Mouse (Mus musculus) T-helper 17 cell (primary cell): Measurements from ENCODE around the gene Clpb.

Experiments
- in situ Hi-C, 2 experiments: fragments of 300-600 bp; cut with MboI, MseI; formaldehyde crosslinking; loops; 1 replicate in 1 of 2; 2 replicates in 1 of 2; pipeline ENCODE4 v1.15.1; 2025; ENCODE audit warnings: high pct_unique_total_duplicates in 2 of 2

The Clpb gene

DNA sequence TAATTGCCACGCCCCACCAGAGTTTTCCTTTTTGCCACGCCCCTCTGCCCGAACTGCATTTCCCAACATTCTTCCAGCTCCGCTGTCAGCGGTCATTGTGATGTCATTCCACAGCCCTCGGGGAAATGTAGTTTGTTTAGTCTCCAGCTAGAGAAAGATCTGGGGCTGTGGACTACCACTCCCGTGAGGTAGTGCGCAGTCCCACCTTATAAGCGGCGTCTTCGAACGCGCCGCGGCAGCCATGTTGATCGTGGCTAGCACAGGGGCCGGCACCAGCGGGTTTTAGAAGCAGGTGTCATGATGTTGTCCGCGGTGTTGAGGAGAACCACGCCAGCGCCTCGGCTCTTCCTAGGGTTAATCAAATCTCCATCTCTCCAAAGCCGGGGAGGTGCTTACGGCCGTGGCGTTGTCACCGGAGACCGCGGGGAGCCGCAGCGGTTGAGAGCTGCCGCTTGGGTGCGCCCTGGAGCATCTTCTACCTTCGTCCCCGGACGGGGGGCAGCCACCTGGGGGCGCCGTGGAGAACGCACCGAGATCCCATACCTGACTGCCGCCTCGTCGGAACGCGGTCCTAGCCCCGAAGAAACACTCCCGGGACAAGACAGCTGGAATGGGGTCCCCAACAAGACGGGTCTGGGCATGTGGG lies at the start of gene Clpb:
Clpb (plus strand) TSS at position 120 of the 646 bp plus-strand sequence.
- in situ Hi-C loops = loop anchor here (5.0 to 25.0 kb wide), 3 partner anchors 174 to 419 kb away; partner anchors contain the start of genes Inppl1 (in 1 of the 2), Rnf121 (in 1 of the 2), Trpc2 (in 1 of the 2) and Xndc1 (in 1 of the 2)

DNA sequence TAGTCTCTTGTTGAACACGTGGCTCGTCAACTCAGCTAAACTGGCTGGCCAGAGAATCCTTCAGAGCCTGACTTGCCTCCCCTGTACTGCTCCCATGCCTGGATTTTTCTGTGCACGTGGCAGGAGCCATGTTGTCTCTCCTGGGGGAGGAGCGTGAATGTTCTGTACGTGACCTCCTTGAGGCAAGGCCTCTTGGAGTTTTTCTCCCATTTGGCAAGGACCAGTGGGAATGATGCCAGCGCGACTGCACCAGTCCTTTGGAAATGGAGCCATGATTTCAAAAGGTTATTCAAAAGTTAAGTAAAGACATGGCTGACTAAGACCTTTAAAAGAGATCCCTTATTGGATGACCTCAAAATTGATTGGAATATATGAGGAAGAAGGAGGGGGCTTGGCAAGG lies 48.0 kb upstream of the Clpb start:
- in situ Hi-C loops = no loop called here

DNA sequence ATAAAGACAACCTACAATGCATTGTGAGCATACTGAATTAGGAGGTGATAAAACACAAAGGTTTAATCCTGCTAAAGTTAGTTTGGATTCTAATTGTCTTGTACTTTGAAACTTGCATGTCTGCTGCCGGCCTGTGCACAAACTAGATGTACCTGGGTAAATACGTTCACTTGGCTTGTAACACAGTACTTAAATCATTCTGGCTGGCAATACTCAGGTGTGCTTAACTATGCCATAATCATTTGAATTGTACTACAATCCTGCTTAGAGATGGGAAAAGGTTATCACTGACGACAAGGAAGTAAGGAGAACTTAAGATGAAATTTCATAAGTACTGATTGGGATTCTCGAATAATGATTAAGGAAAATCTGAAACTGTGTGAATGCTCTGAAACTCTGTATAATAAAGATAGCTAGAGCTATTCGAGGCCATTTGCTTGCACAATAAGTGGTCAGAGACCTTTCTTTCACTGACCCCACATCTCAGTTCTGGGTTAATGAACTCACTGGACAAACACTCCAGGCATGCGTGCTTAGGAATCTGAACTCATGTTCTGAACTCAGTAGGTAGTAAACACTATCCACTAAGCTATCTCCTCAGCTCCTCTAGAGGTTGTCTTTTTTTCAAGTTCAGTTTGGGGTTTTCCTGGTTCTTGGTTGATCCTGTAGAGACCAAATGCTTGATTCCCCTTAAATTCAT lies 47.1 kb upstream of the Clpb start:
- in situ Hi-C loops = no loop called here

DNA sequence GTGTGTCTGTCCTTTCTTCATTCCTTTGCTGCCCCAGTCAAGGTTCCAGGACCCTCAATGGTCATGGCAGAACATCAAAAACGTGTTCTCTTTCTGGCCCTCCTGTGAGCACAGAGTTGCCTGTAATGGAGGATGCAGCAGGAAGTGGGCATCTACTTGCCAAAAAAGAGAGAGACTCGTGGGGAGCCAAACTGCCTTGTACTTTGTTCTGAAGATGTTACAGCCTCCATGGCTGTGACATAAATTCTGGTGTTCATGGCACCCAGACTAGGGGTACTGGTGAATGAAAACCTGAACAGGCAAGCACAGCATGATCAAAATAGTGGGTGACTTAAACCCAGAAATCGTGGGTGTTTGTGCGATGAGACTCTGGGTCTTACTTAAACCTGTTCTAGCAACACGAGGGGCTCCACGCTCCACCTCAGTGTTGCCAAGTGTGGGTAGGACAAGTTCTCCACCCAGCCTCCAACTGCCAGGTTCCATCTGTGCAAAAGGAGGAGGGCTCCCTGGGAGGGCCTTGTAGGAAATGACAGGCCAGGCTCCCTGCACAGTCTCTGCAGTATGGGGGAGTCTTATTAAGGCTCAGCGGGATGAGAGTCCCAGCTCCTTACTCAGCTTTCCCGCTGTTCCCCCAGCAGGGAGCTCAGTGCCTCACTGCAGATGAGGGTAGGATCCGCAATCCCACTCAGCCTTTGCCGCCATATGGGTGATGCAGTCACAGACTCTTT lies 45.8 kb upstream of the Clpb start:
- in situ Hi-C loops = no loop called here

DNA sequence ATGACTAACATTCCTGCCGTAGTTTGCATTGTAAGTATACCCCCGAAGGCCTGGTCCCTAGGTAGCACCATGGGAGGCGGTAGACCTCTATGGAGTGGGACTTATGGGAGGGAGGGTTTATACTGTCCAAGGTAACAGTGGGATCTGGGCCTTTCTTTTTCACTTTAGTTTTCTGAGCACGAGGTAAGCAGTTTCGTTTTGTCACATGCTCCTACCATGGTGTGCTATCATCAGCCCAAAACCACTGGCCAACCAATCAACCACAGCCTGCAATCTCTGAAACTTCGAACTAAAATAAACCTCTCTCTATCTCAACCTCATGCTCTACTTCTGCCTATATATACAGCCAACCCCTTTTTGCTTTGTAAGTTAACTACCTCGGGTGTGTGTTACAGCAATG lies 45.2 kb upstream of the Clpb start:
- in situ Hi-C loops = no loop called here

DNA sequence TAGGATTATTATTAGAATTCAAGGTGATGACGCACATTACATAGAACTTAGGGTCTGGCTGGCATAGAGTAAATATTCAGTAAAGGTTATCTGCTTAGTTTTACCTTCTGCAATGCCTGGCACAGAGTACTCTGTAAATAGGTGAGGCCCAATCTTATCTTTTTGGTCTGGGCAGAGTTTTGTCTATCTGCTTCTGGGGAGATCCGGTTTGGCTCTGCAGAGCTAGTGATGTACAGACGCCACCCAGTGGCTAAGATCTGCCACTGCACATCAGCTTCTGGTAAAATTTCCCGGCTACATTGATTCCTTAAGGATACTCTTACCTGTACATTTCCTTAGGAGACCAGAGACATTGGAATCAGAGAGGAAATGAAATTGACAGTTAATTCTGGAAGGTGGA lies 43.1 kb upstream of the Clpb start:
- in situ Hi-C loops = loop anchor here in 1 of 2 experiments (5.0 kb wide), 3 partner anchors 78 to 623 kb away; no protein-coding TSS in a partner anchor

DNA sequence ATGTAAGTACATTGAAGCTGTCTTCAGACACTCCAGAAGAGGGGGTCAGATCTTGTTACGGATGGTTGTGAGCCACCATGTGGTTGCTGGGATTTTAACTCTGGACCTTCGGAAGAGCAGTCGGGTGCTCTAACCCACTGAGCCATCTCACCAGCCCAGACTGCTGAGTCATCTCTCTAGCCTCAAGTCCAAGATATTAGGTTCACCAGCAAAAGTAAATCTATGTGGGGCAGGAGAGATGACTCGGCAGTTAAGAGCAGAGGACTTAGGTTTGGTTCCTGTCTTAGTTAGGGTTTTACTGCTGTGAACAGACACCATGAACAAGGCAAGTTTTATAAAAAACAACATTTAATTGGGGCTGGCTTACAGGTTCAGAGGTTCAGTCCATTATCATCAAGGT lies 41.6 kb upstream of the Clpb start:
- in situ Hi-C loops = loop anchor here in 1 of 2 experiments (5.0 kb wide), 3 partner anchors 80 to 625 kb away; no protein-coding TSS in a partner anchor

DNA sequence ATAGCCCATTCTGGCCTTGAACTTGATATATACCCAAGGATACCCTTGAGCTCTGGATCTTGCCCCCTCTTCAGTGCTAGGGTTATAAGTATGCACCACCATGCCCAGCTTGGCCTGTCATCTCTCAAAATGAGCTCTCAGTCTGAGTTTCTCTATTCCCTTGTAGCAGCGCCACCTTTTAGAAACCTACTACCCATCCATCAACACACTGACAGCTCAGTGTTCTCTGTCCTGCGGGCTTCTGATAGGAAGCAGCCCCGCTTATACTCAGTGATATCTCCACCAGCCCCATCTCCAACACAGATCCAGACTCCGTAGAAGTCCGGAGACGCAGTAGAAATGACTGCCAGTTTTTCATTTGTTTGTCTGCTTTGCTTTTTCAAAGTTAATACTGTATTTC lies 39.1 kb upstream of the Clpb start:
- in situ Hi-C loops = loop anchor here in 1 of 2 experiments (5.0 kb wide), 3 partner anchors 82 to 627 kb away; no protein-coding TSS in a partner anchor

DNA sequence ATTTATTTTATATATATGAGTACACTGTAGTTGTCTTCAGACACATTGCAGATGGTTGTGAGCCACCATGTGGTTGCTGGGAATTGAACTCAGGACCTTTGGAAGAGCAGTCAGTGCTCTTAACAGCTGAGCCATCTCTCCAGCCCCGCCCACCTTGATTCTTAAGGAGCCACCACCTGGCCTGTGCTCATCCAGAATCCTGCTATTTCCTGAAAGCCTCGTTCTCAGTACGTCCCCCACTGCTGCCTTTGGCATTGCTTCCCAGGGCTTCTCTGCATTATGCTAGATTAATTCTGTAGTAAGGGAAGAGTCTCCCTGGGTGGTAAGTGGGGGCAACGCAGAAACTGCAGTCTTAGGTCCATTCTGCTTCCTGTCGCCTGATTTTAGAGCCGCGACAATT lies 36.3 kb upstream of the Clpb start:
- in situ Hi-C loops = loop anchor here in 1 of 2 experiments (5.0 kb wide), 1 partner anchor 185 kb away; no protein-coding TSS in a partner anchor

DNA sequence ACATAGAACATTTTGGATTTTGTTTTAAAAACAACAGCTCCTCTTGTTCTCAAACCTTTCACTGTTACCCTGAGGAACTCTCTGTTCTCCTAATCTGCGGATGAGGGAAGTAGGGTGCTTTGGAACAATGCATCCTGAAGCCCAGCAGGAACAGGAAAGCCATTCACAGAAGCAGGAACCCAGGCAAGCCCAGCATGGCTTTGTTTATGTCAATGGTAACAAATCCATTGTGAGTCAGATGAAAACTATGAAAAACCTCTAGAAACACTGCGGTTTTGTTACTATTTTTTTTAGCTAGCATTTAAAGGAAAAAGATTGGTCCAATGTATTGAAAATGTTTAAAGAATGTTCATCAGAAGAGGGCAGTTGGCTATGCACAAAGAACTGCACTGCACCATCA lies 35.0 kb upstream of the Clpb start:
- in situ Hi-C loops = loop anchor here in 1 of 2 experiments (5.0 kb wide), 1 partner anchor 186 kb away; no protein-coding TSS in a partner anchor

DNA sequence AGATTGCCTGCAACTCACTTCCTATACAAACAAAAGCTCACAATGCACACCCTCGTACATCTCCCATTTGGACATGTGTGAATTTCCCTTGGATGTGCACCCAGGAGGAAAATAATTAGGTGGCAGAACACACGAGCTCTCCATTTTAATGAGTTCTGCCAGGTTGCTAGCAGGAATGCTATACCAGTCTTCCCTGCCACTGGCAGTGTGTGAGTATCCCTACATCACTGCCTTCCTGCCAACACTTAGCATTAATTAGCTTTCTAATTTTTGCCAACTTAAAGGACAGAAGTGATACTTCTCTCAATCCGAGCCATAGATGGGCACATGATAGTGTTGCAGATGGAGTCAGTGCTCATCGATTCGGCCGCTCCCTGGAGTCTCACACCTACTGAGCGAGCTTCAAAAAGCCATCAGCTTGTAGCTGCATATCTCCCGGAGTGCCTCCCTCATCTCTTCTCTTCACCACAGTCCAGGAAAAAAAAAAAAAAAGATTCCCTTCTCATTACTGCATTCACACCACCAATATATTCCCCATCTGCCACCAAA lies 29.7 kb upstream of the Clpb start:
- in situ Hi-C loops = no loop called here

DNA sequence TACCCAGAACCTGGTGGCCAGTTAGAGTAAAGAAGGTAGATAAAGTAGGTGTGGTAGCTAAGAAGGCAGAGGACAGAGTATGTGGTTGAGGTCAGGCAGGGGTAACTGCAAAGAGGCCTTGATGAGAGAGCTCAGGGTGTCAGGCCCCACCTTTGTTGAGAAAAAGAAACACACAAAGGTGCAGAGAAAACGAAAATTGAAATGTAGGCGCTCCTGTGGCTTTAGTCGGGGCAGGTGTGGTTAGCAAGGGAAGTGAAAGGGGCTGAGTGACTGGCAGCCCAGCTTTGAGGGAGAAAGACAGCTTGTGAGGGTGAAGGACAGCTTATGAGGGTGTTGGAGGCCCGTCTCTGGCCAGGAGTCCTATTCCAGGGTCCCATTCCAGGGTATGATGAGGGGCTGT lies 28.9 kb upstream of the Clpb start:
- in situ Hi-C loops = no loop called here

DNA sequence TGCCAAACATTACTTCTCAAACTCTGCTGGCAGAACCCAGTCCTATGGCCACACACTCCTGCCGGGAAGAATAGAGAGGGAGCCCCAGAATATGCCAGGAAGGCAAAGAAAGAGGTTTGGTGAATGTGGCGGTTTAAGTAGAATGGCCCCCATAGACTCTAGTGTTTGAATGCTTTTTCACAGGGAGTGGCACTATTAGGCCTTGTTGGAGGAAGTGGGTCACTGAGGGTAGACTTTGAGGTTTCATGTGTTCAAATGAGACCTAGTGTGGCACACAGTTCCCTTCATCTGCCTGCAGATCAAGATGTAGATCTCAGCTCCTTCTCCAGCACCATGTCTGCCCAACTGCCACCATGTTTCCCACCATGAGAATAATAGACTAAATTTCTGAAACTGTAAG lies 27.4 kb upstream of the Clpb start:
- in situ Hi-C loops = no loop called here

DNA sequence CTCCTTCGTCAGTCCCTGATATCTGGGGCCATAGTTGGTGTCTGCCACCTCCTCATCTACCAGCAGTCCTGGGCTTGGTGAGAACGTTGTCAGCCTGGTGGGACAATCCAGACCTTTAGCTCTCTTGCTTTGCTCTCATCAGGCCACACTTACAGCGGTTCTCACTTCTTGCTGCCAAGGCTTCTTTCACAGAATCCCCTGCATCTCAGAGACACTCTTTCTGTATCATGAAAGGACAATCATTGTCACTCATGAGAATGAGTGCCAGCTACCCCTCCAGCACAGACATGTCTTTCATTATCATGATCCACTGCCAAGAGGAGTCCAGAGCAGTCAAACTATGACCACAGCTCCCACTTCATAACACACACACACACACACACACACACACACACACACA lies 19.6 kb upstream of the Clpb start:
- in situ Hi-C loops = no loop called here

DNA sequence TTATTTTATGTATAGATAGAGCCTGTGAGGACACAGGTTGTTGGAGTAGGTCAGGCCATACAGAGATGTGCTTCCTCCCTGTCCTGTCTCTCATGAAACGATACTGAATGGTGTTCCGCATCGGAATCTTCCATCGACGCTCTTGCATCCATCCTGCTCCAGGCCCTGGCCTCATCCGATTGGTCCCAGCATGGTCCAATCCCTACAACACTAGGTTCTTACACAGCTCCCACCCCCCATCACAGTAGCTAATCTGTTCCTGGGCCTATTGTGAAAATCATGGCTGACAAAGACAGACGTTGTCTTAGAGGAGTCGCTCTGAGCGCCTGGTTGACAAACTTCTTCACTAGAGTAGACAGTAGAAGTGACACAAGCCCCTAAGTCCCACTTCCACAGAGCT lies 13.7 kb upstream of the Clpb start:
- in situ Hi-C loops = loop anchor here in 1 of 2 experiments (25.0 kb wide), 1 partner anchor 188 kb away; the partner anchor contains the start of gene Inppl1

DNA sequence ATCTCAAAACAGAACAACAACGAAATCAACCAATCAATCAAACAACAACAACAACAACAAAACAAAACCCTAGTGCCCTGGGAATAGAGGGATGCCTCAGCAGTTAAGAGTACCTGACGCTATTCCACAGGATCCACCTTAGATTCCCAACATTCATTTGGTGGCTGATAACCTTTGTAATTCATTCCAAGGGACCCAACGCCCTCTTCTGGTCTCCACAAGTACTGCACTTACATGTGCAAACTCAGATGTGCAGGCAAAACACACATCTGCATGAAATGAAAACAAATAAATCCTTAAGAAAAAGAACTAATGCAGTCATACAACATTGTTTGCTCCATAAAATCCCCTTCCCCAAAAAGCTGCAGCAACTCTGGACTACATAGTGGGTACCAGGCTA lies 12.9 kb upstream of the Clpb start:
- in situ Hi-C loops = loop anchor here in 1 of 2 experiments (25.0 kb wide), 1 partner anchor 187 kb away; the partner anchor contains the start of gene Inppl1

DNA sequence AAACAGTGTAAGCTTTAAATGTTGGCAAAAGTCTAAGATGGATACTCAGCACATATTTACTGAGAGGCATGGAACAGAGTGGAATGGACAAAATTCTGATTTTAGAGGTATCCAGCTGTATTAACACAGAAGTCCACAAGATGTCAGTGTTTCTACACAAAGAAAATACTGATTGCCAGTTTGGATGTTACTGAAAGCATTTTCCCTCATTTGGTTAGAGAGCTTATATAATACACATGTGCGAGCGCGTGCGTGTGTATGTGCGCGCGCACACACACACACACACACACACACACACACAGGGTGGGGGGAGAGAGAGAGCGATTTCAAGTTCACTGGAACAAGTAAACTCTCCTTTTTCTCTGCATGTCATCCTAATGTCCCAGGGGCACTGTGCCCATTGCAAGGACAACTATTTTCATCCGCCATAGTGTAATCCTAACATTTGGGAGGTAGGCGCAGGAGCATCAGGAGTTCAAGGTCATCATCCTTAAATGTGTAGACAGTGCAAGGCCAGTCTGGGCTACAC lies 9.7 kb upstream of the Clpb start:
- in situ Hi-C loops = loop anchor here in 1 of 2 experiments (25.0 kb wide), 1 partner anchor 184 kb away; the partner anchor contains the start of gene Inppl1

DNA sequence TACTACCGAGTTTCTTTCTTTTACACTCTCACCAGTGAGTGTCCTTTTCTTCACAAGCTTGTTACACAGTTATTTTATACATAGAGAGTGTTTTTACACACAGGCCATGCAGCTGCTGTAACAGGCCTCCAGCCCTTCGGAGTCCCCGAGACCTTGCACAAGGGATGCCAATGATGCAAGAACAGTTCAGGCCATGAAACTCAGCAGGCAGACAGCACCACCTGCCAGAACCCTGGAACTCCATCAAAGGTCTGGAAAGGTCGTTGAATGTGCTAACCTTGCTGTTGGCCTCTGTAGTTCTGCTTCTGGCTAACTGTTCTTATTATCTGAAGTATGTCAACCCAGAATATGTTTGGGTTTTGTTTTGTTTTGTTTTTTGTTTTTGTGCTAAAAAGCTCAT lies 8.5 kb upstream of the Clpb start:
- in situ Hi-C loops = loop anchor here in 1 of 2 experiments (25.0 kb wide), 1 partner anchor 182 kb away; the partner anchor contains the start of gene Inppl1

DNA sequence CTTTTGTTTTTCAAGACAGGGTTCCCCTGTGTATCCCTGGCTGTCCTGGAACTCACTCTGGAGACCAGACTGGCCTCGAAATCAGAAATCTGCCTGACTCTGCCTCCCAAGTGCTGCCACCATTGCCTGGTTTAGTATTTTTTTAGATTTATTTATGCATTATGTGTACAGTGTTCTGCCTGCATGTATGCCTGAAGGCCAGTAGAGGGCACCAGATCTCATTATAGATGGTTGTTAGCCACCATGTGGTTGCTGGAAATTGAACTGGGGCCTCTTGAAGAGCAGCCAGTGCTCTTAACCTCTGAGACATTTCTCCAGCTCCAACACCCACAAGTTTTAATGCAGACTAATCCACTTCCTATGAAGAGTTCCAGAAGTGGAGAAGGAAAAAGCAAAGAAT lies 1.4 kb upstream of the Clpb start:
- in situ Hi-C loops = loop anchor here (5.0 to 25.0 kb wide), 3 partner anchors 175 to 420 kb away; partner anchors contain the start of genes Inppl1 (in 1 of the 2), Rnf121 (in 1 of the 2), Trpc2 (in 1 of the 2) and Xndc1 (in 1 of the 2)

DNA sequence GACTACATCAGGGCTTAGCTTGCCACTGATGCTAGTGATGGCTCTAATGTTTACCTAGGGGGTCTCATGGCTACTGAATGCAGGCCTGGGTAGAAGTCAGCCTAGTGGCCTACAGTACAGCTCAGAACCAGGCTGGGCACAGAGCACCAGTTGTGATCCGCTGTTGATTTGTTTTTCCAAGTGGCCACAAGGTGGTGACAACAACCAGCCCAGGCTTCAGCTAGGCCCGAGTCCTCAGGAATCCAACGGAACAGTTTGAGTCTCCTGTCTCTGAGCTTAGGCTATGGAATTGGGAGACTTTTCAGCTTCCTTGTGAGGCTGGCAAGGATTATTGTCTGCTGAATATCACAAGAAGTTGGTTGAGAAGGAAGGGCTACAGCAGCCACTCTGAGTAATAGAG lies 3.1 kb downstream of the Clpb start:
- in situ Hi-C loops = loop anchor here in 1 of 2 experiments (10.0 to 25.0 kb wide), 2 partner anchors 171 to 398 kb away; partner anchors contain the start of genes Inppl1, Rnf121, Xndc1 and Xntrpc
